Mouse (Mus musculus) large intestine, adult 2 months (tissue): Measurements from ENCODE around the gene Fam193a. TPM values are rescaled to one million over a fixed set of nuclear protein-coding genes. Genes with fewer than 3 reads are reported as not detected.

Source experiments
- DNase-seq: peaks from one replicate; pipeline ENCODE4 v3.0.0-alpha.2; 2012; ENCODE audit warnings: low read depth, low spot score
- WGBS: fragments of 180-500 bp; shearing (Covaris S2); methylation state at CpG from one replicate; pipeline ENCODE4 v1.1.7; 2018; 5-methylcytosine and 5-hydroxymethylcytosine counted together
- polyA plus RNA-seq: library from polyadenylated mRNA; depleted of rRNA; stranded (reverse); fragments of >200 nt; gene quantifications from 2 replicates; pipeline ENCODE4 v1.2.3, GENCODE M21; 2012; rRNA removed

Gene Fam193a
- 12.0 and 24.3 TPM in 2 replicates for polyA plus RNA-seq

DNA sequence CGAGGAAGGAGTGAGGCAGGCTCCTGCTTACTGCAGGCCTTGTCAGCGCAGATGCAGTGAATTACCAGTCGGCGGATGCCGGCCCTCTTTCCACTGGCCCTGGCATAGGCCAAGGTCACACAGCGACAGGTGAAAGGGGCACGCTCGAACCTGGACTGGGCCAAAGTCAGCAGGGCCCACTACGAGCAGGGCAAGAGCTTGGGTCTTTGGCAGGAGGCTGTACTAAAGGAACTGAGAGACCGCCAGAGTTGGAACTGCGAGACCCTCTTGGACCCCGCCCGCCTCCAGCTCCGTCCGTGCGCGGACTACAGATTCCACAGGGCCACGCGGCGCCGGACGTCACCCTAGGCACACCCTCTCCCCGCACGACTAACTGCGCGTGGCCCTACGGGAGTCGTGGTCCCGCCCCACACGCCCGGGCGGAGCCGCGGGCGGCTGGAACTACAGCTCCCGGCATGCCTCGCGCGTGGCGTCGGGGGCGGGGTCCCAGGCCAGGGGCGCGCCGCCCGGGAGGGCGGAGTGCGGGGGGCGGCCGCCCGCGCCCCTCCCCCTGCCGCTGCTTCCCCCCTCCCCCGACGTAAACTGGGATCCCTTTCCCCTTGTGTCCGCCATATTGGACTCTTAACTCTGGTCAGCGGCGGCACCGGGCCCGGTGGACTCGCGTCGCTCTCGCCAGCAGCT lies at the start of gene Fam193a:
Fam193a (plus strand) TSS at position 593 of the 681 bp plus-strand sequence.
- WGBS: 1% methylated on average over 58 of the region's 64 CpGs
- peak; percentile 59 for DNase-seq

DNA sequence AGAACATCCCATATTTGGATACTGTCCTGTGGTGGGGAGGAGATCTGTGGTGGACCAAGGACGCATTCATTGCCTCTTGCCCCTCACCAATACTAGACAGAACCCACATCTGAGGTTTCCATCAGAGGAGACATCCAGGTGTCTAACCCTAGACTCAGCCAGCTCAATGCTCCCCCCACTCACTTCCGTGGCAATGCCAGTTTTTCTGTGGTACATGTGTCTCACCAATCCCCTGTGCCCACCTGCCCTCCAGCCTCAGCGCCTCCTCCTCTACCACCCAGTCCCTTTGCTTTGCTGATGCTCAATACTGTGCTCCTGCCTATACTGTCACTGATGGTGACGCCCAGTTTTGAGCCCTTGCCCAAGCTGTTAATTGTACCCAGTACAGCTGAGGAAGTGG lies 48.5 kb upstream of the Fam193a start:
- 80% methylated on average over 4 of the region's 4 CpGs for WGBS

DNA sequence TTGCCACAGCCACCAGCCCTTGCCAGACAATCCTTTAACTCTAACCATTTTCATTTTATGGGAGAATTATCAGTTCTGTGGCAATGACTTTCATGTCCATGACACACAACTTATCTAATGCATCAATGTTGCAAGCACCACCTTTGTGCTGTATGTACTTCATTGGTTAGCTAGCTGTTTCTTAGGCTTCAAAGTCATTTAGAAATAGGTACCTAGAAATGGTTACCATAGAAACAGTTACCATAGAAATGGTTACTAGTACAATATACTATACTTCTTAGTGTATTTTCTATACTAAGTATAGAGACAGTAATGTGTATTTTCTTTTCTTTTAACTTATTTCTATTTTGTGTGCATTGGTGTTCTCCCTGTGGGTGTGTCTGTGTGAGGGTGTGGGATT lies 44.4 kb upstream of the Fam193a start:
- no peak for DNase-seq

More for the DNA sequence above, 48.5 kb upstream of the Fam193a start:
- DNase-seq: no peak

GRCm38 (mm10) chr5:34326249-34326691 lies 43.5 kb upstream of the Fam193a start:
- 63% methylated on average over 4 of the region's 4 CpGs for WGBS
- no peak for DNase-seq

GRCm38 (mm10) chr5:34326875-34327576 lies 42.7 kb upstream of the Fam193a start:
- no peak for DNase-seq
- WGBS: 14% methylated on average over 31 of the region's 31 CpGs

GRCm38 (mm10) chr5:34330136-34330535 lies 39.6 kb upstream of the Fam193a start:
- no peak for DNase-seq
- 68% methylated on average over 2 of the region's 2 CpGs for WGBS

DNA sequence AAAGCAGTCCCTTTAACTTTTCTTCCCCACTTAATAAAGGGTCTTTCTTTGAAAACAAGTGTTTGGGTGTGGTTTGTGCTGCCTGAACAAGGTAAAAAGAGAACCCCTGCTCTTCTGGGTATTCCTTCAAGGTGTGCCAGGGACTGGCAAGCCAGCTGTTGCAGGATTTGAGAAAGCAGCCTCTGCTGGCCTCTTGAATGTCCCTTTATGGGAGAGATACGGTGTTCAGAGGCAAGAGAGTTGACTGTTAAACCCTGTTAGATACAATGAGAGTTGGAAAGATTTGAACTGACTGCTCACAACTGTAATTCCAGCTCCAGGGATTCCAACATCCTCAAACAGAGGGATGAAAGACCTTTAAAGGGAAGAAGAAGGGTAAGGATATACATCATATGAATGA lies 35.7 kb upstream of the Fam193a start:
- 76% methylated on average over 1 of the region's 1 CpGs for WGBS
- DNase-seq: no peak

- DNase-seq: no peak
- under 1% methylated on average over 21 of the region's 21 CpGs for WGBS
Observed at GRCm38 (mm10) chr5:34335539-34336096, 34.1 kb upstream of the Fam193a start.

DNA sequence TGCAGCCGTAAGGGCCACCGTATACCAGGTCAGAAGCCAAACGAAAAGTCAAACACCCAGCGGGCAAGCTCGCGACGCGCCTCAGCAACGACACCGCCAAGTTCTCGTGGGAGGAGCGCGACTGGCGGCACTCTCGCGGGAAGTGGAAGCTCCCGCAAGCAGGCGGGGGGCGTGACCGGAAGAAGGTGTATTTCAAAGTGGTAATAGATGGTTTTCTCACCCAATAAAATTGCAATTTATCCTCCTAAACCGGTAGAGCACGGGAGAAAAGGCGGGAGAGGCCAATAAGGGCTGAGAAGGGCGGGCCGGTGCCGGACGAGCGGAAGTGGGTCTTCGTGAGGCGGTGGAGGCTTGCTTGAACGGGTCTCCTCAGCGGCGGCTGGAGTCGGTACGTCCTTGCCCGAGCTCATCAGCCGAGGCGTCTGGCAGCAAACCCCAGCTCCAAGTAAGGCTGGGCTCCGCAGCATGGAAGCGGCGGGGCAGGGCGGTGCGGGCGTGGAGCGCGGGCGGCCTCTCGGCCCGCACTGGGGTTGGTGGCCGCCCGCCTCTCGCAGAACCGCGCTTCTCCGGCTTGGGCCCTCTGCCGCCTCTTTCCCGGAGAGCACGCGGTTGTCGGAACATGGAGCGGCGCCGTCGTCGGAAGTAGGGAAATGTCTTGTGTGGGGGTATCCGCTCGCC lies 33.5 kb upstream of the Fam193a start, which contains the start of gene Rnf4:
Rnf4 (plus strand) TSS at position 193 of the 678 bp plus-strand sequence.
- peak; percentile 88 for DNase-seq
- under 1% methylated on average over 67 of the region's 67 CpGs for WGBS

GRCm38 (mm10) chr5:34336775-34337450 lies 32.8 kb upstream of the Fam193a start:
- no peak for DNase-seq
- under 1% methylated on average over 42 of the region's 42 CpGs for WGBS

GRCm38 (mm10) chr5:34340246-34340645 lies 29.5 kb upstream of the Fam193a start:
- 85% methylated on average over 6 of the region's 6 CpGs for WGBS
- no peak for DNase-seq

GRCm38 (mm10) chr5:34352084-34352631 lies 17.6 kb upstream of the Fam193a start:
- WGBS: 96% methylated on average over 3 of the region's 3 CpGs
- DNase-seq: no peak

DNA sequence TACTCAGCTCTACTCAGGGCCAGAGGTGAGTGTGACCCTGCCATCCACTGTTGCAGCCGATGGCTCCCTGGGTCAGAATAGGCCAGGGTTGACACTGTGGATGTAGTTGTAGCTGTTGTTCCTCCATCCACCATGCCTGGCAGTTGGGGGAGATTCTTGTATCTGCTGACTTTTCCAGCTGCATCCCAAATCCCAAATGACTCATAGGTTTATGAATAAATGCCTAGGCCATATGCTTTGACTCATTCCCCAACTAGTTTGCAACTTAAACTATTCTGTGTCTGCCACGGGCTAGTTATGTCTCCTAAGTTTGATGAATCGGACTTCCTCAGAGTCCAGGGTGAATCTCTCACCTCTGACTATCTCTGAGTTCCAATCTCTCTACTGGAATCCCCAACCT lies 9.5 kb upstream of the Fam193a start:
- 84% methylated on average over 3 of the region's 3 CpGs for WGBS
- DNase-seq: no peak

GRCm38 (mm10) chr5:34363115-34363514 lies 6.6 kb upstream of the Fam193a start:
- no peak for DNase-seq

- DNase-seq: no peak
- WGBS: 72% methylated on average over 7 of the region's 7 CpGs
Observed at GRCm38 (mm10) chr5:34368551-34369290, 1.0 kb upstream of the Fam193a start.

DNA sequence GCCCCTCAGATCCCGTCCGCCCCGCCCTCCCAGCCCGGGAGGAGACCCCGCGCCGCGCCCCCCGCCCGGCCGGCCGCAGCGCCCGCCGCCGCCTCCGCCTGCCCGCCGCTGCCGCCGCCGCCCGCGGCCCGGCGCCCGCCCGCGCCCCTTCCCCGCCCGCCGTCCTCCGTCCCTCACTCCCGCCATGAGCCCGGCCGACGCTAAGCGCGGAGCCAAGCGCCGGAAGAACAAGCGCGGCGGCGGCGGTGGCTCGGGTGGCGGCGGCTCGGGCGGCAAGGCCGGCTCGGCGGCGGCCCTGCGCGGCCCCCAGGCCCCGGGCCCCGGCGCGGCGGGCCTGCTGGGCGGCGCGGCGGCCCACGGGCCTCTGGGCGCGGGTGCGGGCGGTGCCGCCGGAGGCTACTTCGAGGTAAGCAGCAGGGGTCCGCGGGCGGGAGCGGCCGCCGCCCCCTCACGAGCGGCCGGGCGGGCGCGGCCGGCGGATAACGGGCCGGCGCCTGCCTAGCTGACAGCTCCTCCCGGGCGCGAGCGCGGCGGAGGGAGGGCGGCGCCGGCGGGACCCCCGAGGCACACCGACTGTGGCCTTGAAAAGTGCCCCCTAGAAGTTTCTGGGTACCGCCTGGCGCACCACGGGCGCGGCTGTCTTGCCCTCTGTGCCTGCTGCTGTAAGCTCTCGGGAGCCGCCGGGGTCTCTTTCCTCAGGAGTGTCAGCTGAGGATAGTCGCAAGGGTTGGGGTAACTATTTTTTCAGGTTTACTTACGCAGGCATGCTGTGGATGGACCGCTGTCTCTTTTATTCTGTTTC lies 490 bp downstream of the Fam193a start:
- no peak for DNase-seq
- 1% methylated on average over 95 of the region's 114 CpGs for WGBS

DNA sequence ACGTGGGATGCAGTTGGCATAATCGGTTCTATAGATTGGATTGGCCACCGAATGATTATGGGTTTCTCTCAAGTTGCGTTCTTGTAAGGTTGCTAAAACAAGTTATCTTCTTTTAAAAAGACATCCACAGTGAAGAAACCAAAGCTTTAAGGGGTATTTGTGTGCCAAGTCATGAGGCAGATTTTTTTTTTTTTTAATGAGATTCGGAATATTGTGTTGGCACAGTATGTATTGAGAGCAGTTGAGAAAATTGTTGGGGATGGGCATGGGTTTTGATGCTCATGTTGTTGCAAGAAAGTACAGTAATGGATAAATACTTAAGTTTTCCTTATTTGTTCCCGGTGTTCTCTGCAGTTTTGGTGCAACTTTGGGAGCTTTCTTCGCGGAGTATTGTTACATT lies 1.1 kb downstream of the Fam193a start:
- 18% methylated on average over 8 of the region's 8 CpGs for WGBS
- DNase-seq: no peak

GRCm38 (mm10) chr5:34372141-34372540 lies 2.4 kb downstream of the Fam193a start:
- no peak for DNase-seq
